Mouse (Mus musculus): ENCODE measurements around the gene Pitpnm1.

Gene Pitpnm1

GRCm38 (mm10) chr19:4094774-4095303 lies 5.0 kb upstream of the Pitpnm1 start:
- no peak for DNase-seq (ENCODE audit: low read depth, low spot score)

- no peak for DNase-seq (ENCODE audit: low read depth, low spot score)
Observed at GRCm38 (mm10) chr19:4095802-4096201, 4.0 kb upstream of the Pitpnm1 start.

- peak; percentile 99 for DNase-seq (ENCODE audit: low read depth, low spot score)
Observed at GRCm38 (mm10) chr19:4096642-4097440, 3.0 kb upstream of the Pitpnm1 start, which contains the start of gene Cdk2ap2. TSS of gene Cdk2ap2 (plus strand) at chr19:4097182.

- peak; percentile 59 for DNase-seq (ENCODE audit: low read depth, low spot score)
Observed at GRCm38 (mm10) chr19:4097441-4097825, 2.4 kb upstream of the Pitpnm1 start.

- no peak for DNase-seq (ENCODE audit: low read depth, low spot score)
Observed at GRCm38 (mm10) chr19:4098426-4098825, 1.4 kb upstream of the Pitpnm1 start.

- DNase-seq (ENCODE audit: low read depth, low spot score), result peak; percentile 89
Observed at GRCm38 (mm10) chr19:4099056-4099455, 742 bp upstream of the Pitpnm1 start.

GRCm38 (mm10) chr19:4100718-4101261 lies 992 bp downstream of the Pitpnm1 start:
- DNase-seq (ENCODE audit: low read depth, low spot score), result no peak

- no peak for DNase-seq (ENCODE audit: low read depth, low spot score)
Observed at GRCm38 (mm10) chr19:4101466-4101865, 1.7 kb downstream of the Pitpnm1 start.

- DNase-seq (ENCODE audit: low read depth, low spot score), result no peak
Observed at GRCm38 (mm10) chr19:4102049-4102448, 2.3 kb downstream of the Pitpnm1 start.

GRCm38 (mm10) chr19:4102626-4103025 lies 2.8 kb downstream of the Pitpnm1 start:
- DNase-seq (ENCODE audit: low read depth, low spot score), result no peak

- no peak for DNase-seq (ENCODE audit: low read depth, low spot score)
Observed at GRCm38 (mm10) chr19:4103294-4103693, 3.5 kb downstream of the Pitpnm1 start.

GRCm38 (mm10) chr19:4103792-4104191 lies 4.0 kb downstream of the Pitpnm1 start:
- DNase-seq (ENCODE audit: low read depth, low spot score), result no peak

- no peak for DNase-seq (ENCODE audit: low read depth, low spot score)
Observed at GRCm38 (mm10) chr19:4104675-4105194, 4.9 kb downstream of the Pitpnm1 start.

- no peak for DNase-seq (ENCODE audit: low read depth, low spot score)
Observed at GRCm38 (mm10) chr19:4106654-4107053, 6.9 kb downstream of the Pitpnm1 start.

- DNase-seq (ENCODE audit: low read depth, low spot score), result no peak
Observed at GRCm38 (mm10) chr19:4108535-4108934, 8.7 kb downstream of the Pitpnm1 start.

- DNase-seq (ENCODE audit: low read depth, low spot score), result no peak
Observed at GRCm38 (mm10) chr19:4112063-4112960, 12.5 kb downstream of the Pitpnm1 start.

GRCm38 (mm10) chr19:4113186-4113805 lies 13.5 kb downstream of the Pitpnm1 start:
- DNase-seq (ENCODE audit: low read depth, low spot score), result no peak

GRCm38 (mm10) chr19:4113806-4114230 lies 14.0 kb downstream of the Pitpnm1 start:
- DNase-seq (ENCODE audit: low read depth, low spot score), result no peak

- no peak for DNase-seq (ENCODE audit: low read depth, low spot score)
Observed at GRCm38 (mm10) chr19:4114551-4114950, 14.8 kb downstream of the Pitpnm1 start.

GRCm38 (mm10) chr19:4115144-4115543 lies 15.3 kb downstream of the Pitpnm1 start:
- no peak for DNase-seq (ENCODE audit: low read depth, low spot score)

- no peak for DNase-seq (ENCODE audit: low read depth, low spot score)
Observed at GRCm38 (mm10) chr19:4115816-4116215, 16.0 kb downstream of the Pitpnm1 start.

All from forelimb bud, embryonic 11.5 days (tissue).